Mouse (Mus musculus): ENCODE measurements at regions not wholly inside any gene's neighbourhood (a gene's known extent, or its start where the extent isn't known, plus 50 kb on each side); places are given as distances from the start of the nearest gene placed in this dataset.

- no peaks in the 10 kb centered on the region for H3K4me1 ChIP-seq (replicated peaks)
- no peak for ATAC-seq (ENCODE audit: insufficient number of reproducible peaks, low FRiP score)
- WGBS: 58% methylated on average over 16 of the region's 16 CpGs
Observed at GRCm38 (mm10) chr5:101496924-101497697, 167.7 kb downstream of the Nkx6-1 start.

DNA sequence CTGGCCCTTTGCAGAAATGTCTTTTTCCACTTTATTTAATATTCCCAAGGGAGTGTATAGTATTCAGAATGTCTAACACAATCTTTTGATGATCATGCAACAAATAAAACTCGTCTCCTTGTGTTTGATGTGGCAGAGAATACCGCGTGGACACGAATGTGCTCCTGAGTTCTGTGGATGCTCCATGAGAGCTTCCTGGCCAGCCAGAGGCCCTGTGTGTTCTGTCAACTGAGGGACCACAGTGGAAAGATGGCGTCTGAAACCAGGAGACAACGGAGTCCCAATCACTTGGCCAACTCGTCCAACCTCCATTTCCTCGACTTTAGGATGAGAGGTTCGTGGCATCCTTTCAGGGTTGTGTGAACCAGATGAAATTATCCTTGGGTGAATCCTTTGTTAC lies 168.6 kb downstream of the Nkx6-1 start:
- Histone ChIP-seq H3K27ac (ENCODE audit: poor library complexity, severe bottlenecking) (no peak overlapping the region), H3K4me3 (no peak overlapping the region), H3K9me3 (replicated peaks) (no peaks in the 10 kb centered on the region), H3K27me3 (replicated peaks) (no peaks in the 10 kb centered on the region), H3K9ac (no peak overlapping the region), H3K36me3 (no peaks in the 10 kb centered on the region), H3K4me1 (replicated peaks) (no peaks in the 10 kb centered on the region), H3K4me2 (no peak overlapping the region)
- ATAC-seq (ENCODE audit: insufficient number of reproducible peaks, low FRiP score): no peak
- WGBS: 89% methylated on average over 9 of the region's 9 CpGs

More at GRCm38 (mm10) chr5:101496924-101497697, 167.7 kb downstream of the Nkx6-1 start:
- Histone ChIP-seq H3K36me3 (no peaks in the 10 kb centered on the region), H3K9me3 (replicated peaks) (no peaks in the 10 kb centered on the region), H3K4me2 (no peak overlapping the region), H3K9ac (no peak overlapping the region), H3K27ac (ENCODE audit: poor library complexity, severe bottlenecking) (no peak overlapping the region), H3K4me3 (no peak overlapping the region), H3K27me3 (replicated peaks) (no peaks in the 10 kb centered on the region)

- H3K27ac ChIP-seq (ENCODE audit: poor library complexity, severe bottlenecking): no peak overlapping the region
- no peaks in the 10 kb centered on the region for H3K36me3 ChIP-seq
- H3K27me3 ChIP-seq (replicated peaks): no peaks in the 10 kb centered on the region
- H3K9ac ChIP-seq: no peak overlapping the region
- H3K4me1 ChIP-seq (replicated peaks): no peaks in the 10 kb centered on the region
- H3K4me3 ChIP-seq: no peak overlapping the region
- H3K4me2 ChIP-seq: no peak overlapping the region
- H3K9me3 ChIP-seq (replicated peaks): no peaks in the 10 kb centered on the region
- WGBS: 28% methylated on average over 10 of the region's 10 CpGs
- ATAC-seq (ENCODE audit: insufficient number of reproducible peaks, low FRiP score): no peak
Observed at GRCm38 (mm10) chr5:101445792-101446191, 219.0 kb downstream of the Nkx6-1 start.

DNA sequence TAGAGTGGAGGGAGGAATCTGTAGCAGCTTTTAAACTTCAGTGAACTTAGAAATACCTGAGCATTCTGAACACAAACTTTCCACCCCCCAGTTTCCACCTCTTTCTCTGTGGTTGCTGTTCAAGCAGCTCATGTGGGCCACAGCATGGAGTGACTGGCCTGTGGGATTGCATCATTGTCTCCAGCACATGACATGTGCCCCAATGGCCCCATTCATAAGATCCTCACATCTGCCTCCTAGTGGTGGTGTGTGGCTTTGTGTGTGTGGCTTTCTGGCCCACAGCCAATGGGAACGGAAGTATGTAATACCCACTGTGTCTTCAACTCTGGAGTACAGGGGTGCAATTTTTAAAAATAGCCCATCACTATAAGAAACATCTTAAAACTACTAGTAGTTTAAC lies 223.0 kb downstream of the Nkx6-1 start:
- no peak overlapping the region for H3K4me3 ChIP-seq
- H3K9ac ChIP-seq: no peak overlapping the region
- ATAC-seq (ENCODE audit: insufficient number of reproducible peaks, low FRiP score): no peak
- H3K4me1 ChIP-seq (replicated peaks): no peaks in the 10 kb centered on the region
- H3K27ac ChIP-seq (ENCODE audit: poor library complexity, severe bottlenecking): no peak overlapping the region
- H3K4me2 ChIP-seq: no peak overlapping the region
- H3K9me3 ChIP-seq (replicated peaks): no peaks in the 10 kb centered on the region
- WGBS: 87% methylated on average over 1 of the region's 1 CpGs
- H3K27me3 ChIP-seq (replicated peaks): no peaks in the 10 kb centered on the region
- no peaks in the 10 kb centered on the region for H3K36me3 ChIP-seq

- Histone ChIP-seq H3K9me3 (replicated peaks) (no peaks in the 10 kb centered on the region), H3K27ac (ENCODE audit: poor library complexity, severe bottlenecking) (no peak overlapping the region), H3K4me1 (replicated peaks) (no peaks in the 10 kb centered on the region), H3K9ac (no peak overlapping the region), H3K27me3 (replicated peaks) (no peaks in the 10 kb centered on the region), H3K4me2 (no peak overlapping the region), H3K4me3 (no peak overlapping the region), H3K36me3 (no peaks in the 10 kb centered on the region)
- WGBS: 77% methylated on average over 14 of the region's 14 CpGs
- no peak for ATAC-seq (ENCODE audit: insufficient number of reproducible peaks, low FRiP score)
Observed at GRCm38 (mm10) chr5:101437666-101438299, 227.0 kb downstream of the Nkx6-1 start.

DNA sequence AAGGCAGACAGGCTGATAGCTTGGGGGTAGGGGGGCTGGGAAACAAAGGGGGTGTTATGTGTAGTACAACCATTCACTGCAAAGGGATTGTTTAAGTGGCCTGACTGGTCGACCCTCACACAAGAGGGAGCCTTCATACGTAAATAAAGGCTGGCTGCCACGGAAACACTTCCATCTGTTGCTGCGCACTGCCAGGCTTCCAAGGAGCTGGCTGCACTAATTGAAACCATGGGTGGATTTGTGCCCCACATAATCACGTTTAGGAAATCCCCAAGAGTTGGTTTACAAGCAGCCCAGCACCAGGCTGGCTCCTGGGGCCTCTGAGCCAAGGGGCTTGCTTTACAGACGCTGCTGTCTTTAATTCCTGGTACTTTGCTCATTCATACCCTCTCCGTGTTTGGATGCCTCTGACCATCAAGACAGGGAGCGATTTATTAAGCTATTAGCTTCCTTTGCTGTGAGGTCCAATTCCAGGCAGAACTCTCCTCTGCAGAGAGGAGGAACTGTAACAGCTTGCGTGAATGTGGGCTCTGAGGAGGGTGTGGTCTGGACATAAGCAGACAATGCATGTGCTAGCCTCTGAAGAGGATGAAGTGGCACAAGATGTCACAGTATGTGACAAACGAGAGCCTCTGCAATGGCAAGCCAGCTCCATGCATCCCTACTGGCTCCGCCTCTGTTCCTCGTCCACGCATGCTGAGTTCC lies 238.6 kb downstream of the Nkx6-1 start:
- no peak overlapping the region for H3K4me2 ChIP-seq
- no peak overlapping the region for H3K27ac ChIP-seq (ENCODE audit: poor library complexity, severe bottlenecking)

GRCm38 (mm10) chr5:101384316-101384715 lies 280.5 kb downstream of the Nkx6-1 start:
- Histone ChIP-seq H3K4me2 (no peak overlapping the region), H3K36me3 (no peaks in the 10 kb centered on the region), H3K9ac (no peak overlapping the region), H3K27ac (ENCODE audit: poor library complexity, severe bottlenecking) (no peak overlapping the region), H3K4me1 (replicated peaks) (no peaks in the 10 kb centered on the region), H3K4me3 (no peak overlapping the region), H3K9me3 (replicated peaks) (no peaks in the 10 kb centered on the region), H3K27me3 (replicated peaks) (no peaks in the 10 kb centered on the region)
- WGBS: 64% methylated on average over 5 of the region's 5 CpGs
- no peak for ATAC-seq (ENCODE audit: insufficient number of reproducible peaks, low FRiP score)

More for the DNA sequence above, 238.6 kb downstream of the Nkx6-1 start:
- H3K9ac ChIP-seq: no peak overlapping the region
- WGBS: 45% methylated on average over 13 of the region's 13 CpGs
- no peaks in the 10 kb centered on the region for H3K9me3 ChIP-seq (replicated peaks)
- no peaks in the 10 kb centered on the region for H3K27me3 ChIP-seq (replicated peaks)
- no peak overlapping the region for H3K4me3 ChIP-seq
- ATAC-seq (ENCODE audit: insufficient number of reproducible peaks, low FRiP score): no peak
- H3K36me3 ChIP-seq: no peaks in the 10 kb centered on the region
- H3K4me1 ChIP-seq (replicated peaks): no peaks in the 10 kb centered on the region

- H3K9ac ChIP-seq: no peak overlapping the region
- H3K9me3 ChIP-seq (replicated peaks): no peaks in the 10 kb centered on the region
- H3K4me3 ChIP-seq: no peak overlapping the region
- no peak for ATAC-seq (ENCODE audit: insufficient number of reproducible peaks, low FRiP score)
- H3K36me3 ChIP-seq: no peaks in the 10 kb centered on the region
- 76% methylated on average over 8 of the region's 8 CpGs for WGBS
- H3K4me2 ChIP-seq: no peak overlapping the region
- H3K27ac ChIP-seq (ENCODE audit: poor library complexity, severe bottlenecking): no peak overlapping the region
- no peaks in the 10 kb centered on the region for H3K4me1 ChIP-seq (replicated peaks)
- no peaks in the 10 kb centered on the region for H3K27me3 ChIP-seq (replicated peaks)
Observed at GRCm38 (mm10) chr5:101381361-101381760, 283.4 kb downstream of the Nkx6-1 start.

DNA sequence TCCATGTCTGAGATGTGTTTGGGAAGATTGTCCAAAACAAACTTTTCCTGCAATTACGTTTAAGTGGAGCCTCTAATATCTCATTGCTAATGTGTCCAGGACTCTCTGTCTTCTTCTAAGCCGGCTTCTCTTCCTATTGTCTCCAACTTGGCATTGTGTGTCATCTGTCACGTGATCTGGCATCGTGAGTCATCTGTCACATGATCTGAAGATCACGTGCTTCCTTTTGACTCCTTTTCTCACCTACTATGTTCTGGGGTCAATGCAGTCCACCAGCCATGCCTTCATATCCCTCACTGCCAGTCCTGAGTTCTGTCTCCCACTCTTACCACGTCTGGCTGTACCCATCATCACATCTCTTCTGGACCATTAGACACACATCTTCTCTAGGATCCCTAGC lies 288.1 kb downstream of the Nkx6-1 start:
- Histone ChIP-seq H3K36me3 (no peaks in the 10 kb centered on the region), H3K4me3 (no peak overlapping the region), H3K4me1 (replicated peaks) (no peaks in the 10 kb centered on the region), H3K9ac (no peak overlapping the region), H3K9me3 (replicated peaks) (no peaks in the 10 kb centered on the region), H3K27ac (ENCODE audit: poor library complexity, severe bottlenecking) (no peak overlapping the region), H3K4me2 (no peak overlapping the region), H3K27me3 (replicated peaks) (no peaks in the 10 kb centered on the region)
- ATAC-seq (ENCODE audit: insufficient number of reproducible peaks, low FRiP score): no peak
- 77% methylated on average over 6 of the region's 6 CpGs for WGBS

DNA sequence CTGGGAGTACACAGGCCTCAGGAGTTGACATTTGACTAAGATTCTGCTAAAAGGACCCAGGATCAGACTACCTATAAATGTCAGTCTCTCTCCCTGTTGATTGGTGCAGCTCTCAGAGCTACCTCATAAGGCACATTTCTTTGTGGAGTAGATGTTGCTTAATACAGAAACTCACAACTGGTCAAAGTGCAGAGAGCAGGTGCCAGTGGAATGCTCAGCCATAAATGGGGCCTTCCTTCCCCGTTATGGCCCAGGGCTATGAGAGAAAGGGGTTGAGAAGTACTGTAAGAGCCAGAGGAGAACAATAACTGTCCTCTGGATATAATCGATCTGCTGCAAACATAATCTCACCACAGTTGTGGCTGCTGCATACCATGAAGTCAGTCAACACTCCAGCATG lies 290.7 kb downstream of the Nkx6-1 start:
- no peaks in the 10 kb centered on the region for H3K9me3 ChIP-seq (replicated peaks)
- H3K9ac ChIP-seq: no peak overlapping the region
- WGBS: 61% methylated on average over 2 of the region's 2 CpGs
- H3K4me3 ChIP-seq: no peak overlapping the region
- ATAC-seq (ENCODE audit: insufficient number of reproducible peaks, low FRiP score): no peak
- H3K4me2 ChIP-seq: no peak overlapping the region
- H3K36me3 ChIP-seq: no peaks in the 10 kb centered on the region
- no peaks in the 10 kb centered on the region for H3K27me3 ChIP-seq (replicated peaks)
- no peak overlapping the region for H3K27ac ChIP-seq (ENCODE audit: poor library complexity, severe bottlenecking)
- no peaks in the 10 kb centered on the region for H3K4me1 ChIP-seq (replicated peaks)

DNA sequence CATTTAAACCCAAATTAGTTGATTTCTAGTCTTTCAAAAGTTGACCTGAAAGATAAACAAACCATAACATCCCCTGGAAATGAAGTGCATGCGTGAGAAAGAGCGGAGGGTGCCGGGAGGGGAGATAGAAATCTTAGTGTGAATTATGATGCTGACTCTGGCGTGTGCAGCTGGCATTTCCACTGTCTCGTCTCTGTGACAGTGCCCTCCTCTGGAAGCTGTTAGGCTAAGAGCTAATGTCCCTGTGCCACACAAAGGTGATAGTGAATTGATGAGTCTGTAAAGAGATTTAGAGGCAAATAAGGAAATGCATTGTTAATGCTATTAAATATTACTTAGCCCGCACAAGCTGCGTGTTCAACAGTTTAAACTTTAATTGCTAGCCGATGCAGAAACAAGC lies 292.6 kb downstream of the Nkx6-1 start:
- no peak for ATAC-seq (ENCODE audit: insufficient number of reproducible peaks, low FRiP score)
- WGBS: 69% methylated on average over 8 of the region's 8 CpGs
- H3K9me3 ChIP-seq (replicated peaks): no peaks in the 10 kb centered on the region
- no peaks in the 10 kb centered on the region for H3K36me3 ChIP-seq
- no peak overlapping the region for H3K27ac ChIP-seq (ENCODE audit: poor library complexity, severe bottlenecking)
- no peak overlapping the region for H3K4me3 ChIP-seq
- no peak overlapping the region for H3K4me2 ChIP-seq
- H3K9ac ChIP-seq: no peak overlapping the region
- H3K27me3 ChIP-seq (replicated peaks): 0 out of 2 replicates have a peak, but pooled peaks cover 3% of the 10 kb centered on the region
- H3K4me1 ChIP-seq (replicated peaks): no peaks in the 10 kb centered on the region
